Mouse (Mus musculus) lung, postnatal 0 days (tissue): Measurements from ENCODE around the gene Rabl6.

Experiments used
- CTCF ChIP-seq: IDR thresholded peaks from 2 replicates; pipeline ENCODE4 v1.5.1; 2016; ENCODE audit warnings: antibody characterized with exemption, mild to moderate bottlenecking
- EP300 ChIP-seq: IDR thresholded peaks from 2 replicates; pipeline ENCODE4 v1.6.1; 2016; ENCODE audit warnings: antibody characterized with exemption, mild to moderate bottlenecking, control low read depth

- TF ChIP-seq CTCF (peak; percentile 81), EP300 (no peak)
Observed at GRCm38 (mm10) chr2:25551186-25551585, 57.1 kb downstream of the Rabl6 start.
